20 mouse cellular contexts compared by ENCODE assay signal in the genomic region with DNA sequence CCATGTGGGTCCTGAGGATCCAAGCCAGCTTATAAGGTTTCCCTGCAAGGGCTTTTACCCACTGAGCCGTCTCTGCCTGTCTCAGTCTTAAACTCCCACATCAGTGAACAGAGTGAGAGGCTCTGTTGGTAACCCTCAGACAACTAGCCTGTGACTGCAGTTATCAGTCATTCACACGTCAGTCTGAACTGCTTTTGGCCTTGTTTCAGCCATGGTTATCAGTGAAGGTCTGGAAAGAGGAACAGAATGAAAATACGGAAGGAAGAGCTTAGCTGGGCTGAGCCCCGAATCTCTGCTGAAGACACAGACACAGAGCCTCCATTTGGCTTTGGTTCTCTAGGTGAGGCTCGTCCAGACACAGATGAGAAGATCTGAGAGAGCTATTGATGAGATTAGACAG. TPM values are rescaled to one million over a fixed set of nuclear protein-coding genes. Genes with fewer than 3 reads are reported as not detected.
DNase-seq lines count a peak whose midpoint lies in the region; ATAC-seq and TF ChIP-seq lines count a peak whose summit lies in the region.
"Had no signal": no experiment of that assay in that cellular context is flagged by ENCODE, and none has a peak within 500 bp of the region (broad histone marks: within the 10 kb centered on the region; RNA-seq: fewer than 3 reads in every experiment).

No protein-coding gene starts in this region.

- ATAC-seq in lung, embryonic 14.5 days (ENCODE audit: insufficient read depth) = no peak
- no peak for ATAC-seq in heart, embryonic 14.5 days (ENCODE audit: insufficient number of reproducible peaks, insufficient read depth, low FRiP score, low read depth)
- peak; percentile 89 for ATAC-seq in megakaryocyte-erythroid progenitor cell, adult 5-6 weeks (replicated peaks; ENCODE audit: low FRiP score, low TSS enrichment, poor library complexity, severe bottlenecking)
- ATAC-seq: forebrain, embryonic 15.5 days had no signal

- TF ChIP-seq CTCF in lung, embryonic 14.5 days (IDR thresholded peaks at IDR 0.05; ENCODE audit: low read depth) = no peak

- H3K4me3 ChIP-seq in lung, embryonic 14.5 days (ENCODE audit: low read depth, low read length) = no peak overlapping the region
- H3K4me3 ChIP-seq in heart, embryonic 14.5 days (ENCODE audit: control insufficient read depth in 1 of 2, insufficient read depth in 1 of 2, low read depth in 1 of 2, low read length in 2 of 2) = no peak overlapping the region
- H3K4me3 ChIP-seq: embryonic facial prominence, embryonic 10.5 days; forebrain, embryonic 15.5 days; hindbrain, embryonic 10.5 days; liver, embryonic 15.5 days; midbrain, embryonic 10.5 days had no signal

- DNase-seq in heart, adult 18-20 months = peak; percentile 7 to 27
- DNase-seq in heart, postnatal 36 days = no peak
- peak; percentile 58 for DNase-seq in lung, embryonic 14.5 days
- no peak for DNase-seq in lung, postnatal 10 days
- DNase-seq in testis, postnatal 10 days (ENCODE audit: low spot score) = no peak
- no peak for DNase-seq in gastrocnemius, postnatal 25 days
- DNase-seq: adrenal gland, adult 8-10 months; cerebellum, adult 11 months; cerebellum, postnatal 25 days; kidney, adult 8-10 months; kidney, postnatal 25 days; thymus, postnatal 4 days had no signal

- H3K4me2 ChIP-seq in lung, embryonic 14.5 days = no peak overlapping the region
- 0 out of 2 replicates have a peak overlapping the region, but pooled peaks have one; percentile 3 for H3K4me2 ChIP-seq in heart, embryonic 14.5 days (ENCODE audit: low read length)
- H3K4me2 ChIP-seq: forebrain, embryonic 15.5 days; liver, embryonic 15.5 days had no signal

- no peaks in the 10 kb centered on the region for H3K4me1 ChIP-seq in lung, embryonic 14.5 days (ENCODE audit: insufficient read depth)
- H3K4me1 ChIP-seq in heart, embryonic 14.5 days (ENCODE audit: control insufficient read depth in 2 of 2, insufficient read depth in 2 of 2, low read length in 2 of 2) = peaks cover 8 to 10% of the 10 kb centered on the region in 2 experiments

- intact Hi-C loops in heart, postnatal 36 days (cut with DNase I) = no loop called here

- 46% methylated on average over 5 of the region's 5 CpGs for WGBS in lung, embryonic 14.5 days
- 12% methylated on average over 5 of the region's 5 CpGs for WGBS in heart, embryonic 14.5 days

- H3K9ac ChIP-seq in lung, embryonic 14.5 days = no peak overlapping the region
- no peak overlapping the region for H3K9ac ChIP-seq in heart, embryonic 14.5 days (ENCODE audit: low read length)
- H3K9ac ChIP-seq: forebrain, embryonic 15.5 days; liver, embryonic 15.5 days had no signal

- H3K9me3 ChIP-seq in lung, embryonic 14.5 days (ENCODE audit: low read depth, low read length) = peaks cover 3% of the 10 kb centered on the region; the same call in 1 of the 2 replicates
- no peaks in the 10 kb centered on the region for H3K9me3 ChIP-seq in heart, embryonic 14.5 days (ENCODE audit: control insufficient read depth, low read length)
- H3K9me3 ChIP-seq: embryonic facial prominence, embryonic 10.5 days; forebrain, embryonic 15.5 days; hindbrain, embryonic 10.5 days; liver, embryonic 15.5 days had no signal

- H3K27me3 ChIP-seq in lung, embryonic 14.5 days (ENCODE audit: insufficient read depth, low read length) = no peaks in the 10 kb centered on the region
- no peaks in the 10 kb centered on the region for H3K27me3 ChIP-seq in heart, embryonic 14.5 days (ENCODE audit: control insufficient read depth, insufficient read depth, low read length)

- H3K27ac ChIP-seq in lung, embryonic 14.5 days (ENCODE audit: low read depth) = no peak overlapping the region
- H3K27ac ChIP-seq in heart, embryonic 14.5 days (replicated peaks in 1 of 2; ENCODE audit: control insufficient read depth in 1 of 2, insufficient read depth in 1 of 2, low read depth in 2 of 2, low read length in 2 of 2) = peak overlapping the region; percentile 29 to 42; a peak in 3 of 4 replicates
- H3K27ac ChIP-seq: embryonic facial prominence, embryonic 10.5 days; forebrain, embryonic 15.5 days; hindbrain, embryonic 10.5 days; midbrain, embryonic 10.5 days had no signal

- no peaks in the 10 kb centered on the region for H3K36me3 ChIP-seq in lung, embryonic 14.5 days (ENCODE audit: insufficient read depth)
- H3K36me3 ChIP-seq in heart, embryonic 14.5 days (ENCODE audit: control insufficient read depth, insufficient read depth, low read length) = no peaks in the 10 kb centered on the region
- H3K36me3 ChIP-seq: embryonic facial prominence, embryonic 10.5 days; forebrain, embryonic 15.5 days; hindbrain, embryonic 10.5 days; liver, embryonic 15.5 days; midbrain, embryonic 10.5 days had no signal

RNA-seq across cellular contexts. Expression of a gene that starts 6.5 kb away (rescaled TPM):
- total RNA-seq in heart, adult 18-20 months (2021) = 10 to 100 TPM; 24.8 to 29.7 TPM
- total RNA-seq in heart, postnatal 36 days (2021) = 10 to 100 TPM; 25.8 TPM
- polyA plus RNA-seq in lung, embryonic 14.5 days (2014; fragmentation: Nextera tagmentation; extraction: Ambion mirVana) = 32.9 and 39.2 TPM in 2 replicates
- 25.6 and 25.8 TPM in 2 replicates for polyA plus RNA-seq in heart, embryonic 14.5 days (2014; fragmentation: Nextera tagmentation; extraction: Ambion mirVana)
- total RNA-seq in megakaryocyte-erythroid progenitor cell, adult 5-6 weeks (2014; fragmentation: Nextera tagmentation) = 7.2 TPM in 2 replicates
- 8.0 and 10.9 TPM in 2 replicates for total RNA-seq in megakaryocyte-erythroid progenitor cell, adult 5-6 weeks (2017)
- total RNA-seq in gastrocnemius, postnatal 25 days (2021) = 10 to 100 TPM; 11.3 to 11.6 TPM

RNA-seq across cellular contexts. Expression of a gene that starts 43.7 kb away (rescaled TPM):
- not detected for total RNA-seq in heart, adult 18-20 months (2021)
- not detected for total RNA-seq in heart, postnatal 36 days (2021)
- polyA plus RNA-seq in lung, embryonic 14.5 days (2014; fragmentation: Nextera tagmentation; extraction: Ambion mirVana) = not detected in 2 replicates
- polyA plus RNA-seq in heart, embryonic 14.5 days (2014; fragmentation: Nextera tagmentation; extraction: Ambion mirVana) = not detected in 2 replicates
- not detected in 2 replicates for total RNA-seq in megakaryocyte-erythroid progenitor cell, adult 5-6 weeks (2014; fragmentation: Nextera tagmentation)
- not detected in 2 replicates for total RNA-seq in megakaryocyte-erythroid progenitor cell, adult 5-6 weeks (2017)
- total RNA-seq in gastrocnemius, postnatal 25 days (2021) = not detected
- total RNA-seq: adrenal gland, adult 8-10 months; gastrocnemius, adult 8-10 months had no signal
- polyA plus RNA-seq: embryonic facial prominence, embryonic 10.5 days; liver, embryonic 15.5 days had no signal

RNA-seq across cellular contexts. Expression of a gene that starts 51.0 kb away (rescaled TPM):
- 1 to 10 TPM; 4.0 to 7.0 TPM for total RNA-seq in heart, adult 18-20 months (2021)
- 1 to 10 TPM; 4.6 TPM for total RNA-seq in heart, postnatal 36 days (2021)
- polyA plus RNA-seq in lung, embryonic 14.5 days (2014; fragmentation: Nextera tagmentation; extraction: Ambion mirVana) = 0.07 and 0.16 TPM in 2 replicates
- polyA plus RNA-seq in heart, embryonic 14.5 days (2014; fragmentation: Nextera tagmentation; extraction: Ambion mirVana) = 0.08 TPM in 1 of 2 replicates, not detected in the other
- not detected in 2 replicates for total RNA-seq in megakaryocyte-erythroid progenitor cell, adult 5-6 weeks (2014; fragmentation: Nextera tagmentation)
- total RNA-seq in megakaryocyte-erythroid progenitor cell, adult 5-6 weeks (2017) = not detected in 2 replicates
- total RNA-seq in gastrocnemius, postnatal 25 days (2021) = 1 to 10 TPM in 1 of 2 experiments, under 1 TPM in 1; 0.84 to 8.2 TPM
- polyA plus RNA-seq: liver, embryonic 15.5 days had no signal

Comparison
In these comparisons a context has a peak if more than half of its experiments do, and no peak if none do; other contexts are left out.
1. DNase-seq: peak in heart, adult 18-20 months (2 of 2) and lung, embryonic 14.5 days (single experiment); none in heart, postnatal 36 days (0 of 2), lung, postnatal 10 days (single experiment), testis, postnatal 10 days (single experiment) and gastrocnemius, postnatal 25 days (single experiment).